19 mouse cellular contexts compared by ENCODE assay signal in the genomic region with DNA sequence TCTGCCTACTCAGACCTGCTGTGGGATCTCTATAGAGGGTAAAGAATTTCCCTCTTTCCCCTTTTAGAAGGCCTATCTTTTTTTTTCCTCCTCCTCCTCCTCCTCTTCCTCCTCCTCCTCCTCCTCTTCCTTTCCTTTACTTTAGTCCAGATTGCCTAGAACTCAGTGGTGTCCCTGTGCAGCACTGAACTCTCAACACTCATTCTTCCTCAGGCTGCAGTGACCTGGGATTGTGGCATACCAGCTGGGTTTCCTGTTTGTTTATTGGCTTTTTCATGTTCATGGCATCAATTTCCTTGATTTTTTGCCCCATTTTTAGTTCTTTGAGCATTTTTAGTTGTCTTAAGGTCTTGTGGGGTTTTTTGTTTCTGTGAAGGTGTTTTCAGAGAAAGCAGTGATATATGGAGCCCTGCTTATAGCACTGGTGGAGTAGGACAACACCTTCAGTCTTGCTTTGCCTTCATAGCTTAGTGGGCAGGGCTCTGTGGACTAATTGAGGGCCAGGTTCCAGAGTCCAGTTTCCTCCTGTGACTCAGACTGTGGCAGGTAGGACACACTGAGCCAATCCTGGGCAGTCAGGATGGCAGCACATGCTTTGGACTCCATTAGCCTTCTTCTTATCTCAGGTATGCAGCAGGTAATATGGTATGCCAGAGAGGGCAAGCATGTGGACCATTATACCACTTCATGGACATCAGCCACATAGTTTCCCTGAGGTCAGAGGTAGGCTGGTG. TPM values are rescaled to one million over a fixed set of nuclear protein-coding genes. Genes with fewer than 3 reads are reported as not detected.
"Had no signal": no experiment of that assay in that cellular context is flagged by ENCODE, and none has a peak within 500 bp of the region (broad histone marks: within the 10 kb centered on the region; RNA-seq: fewer than 3 reads in every experiment).

No protein-coding gene starts in this region.

- H3K4me2 ChIP-seq: hindbrain, embryonic 15.5 days; limb, embryonic 13.5 days; liver, embryonic 13.5 days; midbrain, embryonic 15.5 days; neural tube, embryonic 12.5 days had no signal

- H3K9ac ChIP-seq: hindbrain, embryonic 15.5 days; limb, embryonic 13.5 days; liver, embryonic 13.5 days; midbrain, embryonic 15.5 days; neural tube, embryonic 12.5 days had no signal

- H3K4me3 ChIP-seq: hindbrain, embryonic 15.5 days; layer of hippocampus, adult 2 months; limb, embryonic 13.5 days; liver, embryonic 13.5 days; midbrain, embryonic 15.5 days; neural tube, embryonic 12.5 days had no signal

- H3K27ac ChIP-seq: hindbrain, embryonic 15.5 days; layer of hippocampus, adult 2 months; limb, embryonic 13.5 days; liver, embryonic 13.5 days; midbrain, embryonic 15.5 days; neural tube, embryonic 12.5 days had no signal

- H3K4me1 ChIP-seq: hindbrain, embryonic 15.5 days; limb, embryonic 13.5 days; liver, embryonic 13.5 days; midbrain, embryonic 15.5 days; neural tube, embryonic 12.5 days had no signal

- H3K27me3 ChIP-seq: hindbrain, embryonic 15.5 days; limb, embryonic 13.5 days; liver, embryonic 13.5 days; midbrain, embryonic 15.5 days; neural tube, embryonic 12.5 days had no signal

- ATAC-seq: midbrain, embryonic 15.5 days had no signal

- H3K9me3 ChIP-seq: hindbrain, embryonic 15.5 days; limb, embryonic 13.5 days; liver, embryonic 13.5 days; midbrain, embryonic 15.5 days; neural tube, embryonic 12.5 days had no signal

- DNase-seq: kidney, postnatal 14 days; left cerebral cortex, postnatal 4 days; liver, embryonic 13.5 days; lung, adult 18-20 months; right cerebral cortex, postnatal 14 days; thymus, adult 18-20 months; thymus, postnatal 14 days had no signal

RNA-seq across cellular contexts. Expression of gene Gm10563, which starts 9.3 kb away (rescaled TPM):
- total RNA-seq: layer of hippocampus, adult 2 months; layer of hippocampus, postnatal 10 days; left cerebral cortex, adult 18-20 months; left cerebral cortex, postnatal 10 days; left cerebral cortex, postnatal 4 days; monocyte, adult 5-6 weeks; neutrophil, adult 5-6 weeks had no signal
- polyA plus RNA-seq: hindbrain, embryonic 15.5 days; kidney, embryonic 14.5 days; limb, embryonic 13.5 days; liver, embryonic 13.5 days; lung, embryonic 16.5 days; midbrain, embryonic 15.5 days; neural tube, embryonic 12.5 days had no signal

RNA-seq across cellular contexts. Expression of gene Mmp23, which starts 17.3 kb away (rescaled TPM):
- total RNA-seq: monocyte, adult 5-6 weeks had no signal
